Mouse (Mus musculus) MEL (cell line): Measurements from ENCODE around the gene Gh. TPM values are rescaled to one million over a fixed set of nuclear protein-coding genes. Genes with fewer than 3 reads are reported as not detected.

ENCODE experiments used
- DNase-seq: peaks from one replicate; pipeline ENCODE4 v3.0.0; 2011; ENCODE audit warnings: low read depth, low spot score
- H3K27ac ChIP-seq: 2 replicates; pipeline ENCODE4 v1.5.1; 2012; ENCODE audit warnings: low read depth, mild to moderate bottlenecking, control low read depth, low read length, moderate library complexity; ENCODE audit not compliant: control insufficient read depth
- H3K27me3 ChIP-seq, 2 experiments: fragments of 150-350 bp in 1 of 2; sonication (generic) in 1 of 2; 2 replicates each; pipeline ENCODE4 v1.6.1; 2012; ENCODE audit warnings: low read length in 2 of 2, mild to moderate bottlenecking in 2 of 2, improper control_type of control experiment in 1 of 2, moderate library complexity in 1 of 2; ENCODE audit not compliant: insufficient read depth in 2 of 2, control insufficient read depth in 1 of 2
- H3K36me3 ChIP-seq, 2 experiments: 2 replicates each; pipeline ENCODE4 v1.6.1; 2012 to 2014; ENCODE audit warnings: low read length in 2 of 2, improper control_type of control experiment in 1 of 2, inconsistent platforms in 1 of 2, mild to moderate bottlenecking in 1 of 2; ENCODE audit not compliant: insufficient read depth in 2 of 2, control insufficient read depth in 1 of 2
- H3K4me1 ChIP-seq, 2 experiments: fragments of 150-350 bp in 1 of 2; sonication (generic) in 1 of 2; 2 replicates each; pipeline ENCODE4 v1.6.1; 2012; ENCODE audit warnings: low read length in 2 of 2, improper control_type of control experiment in 1 of 2, mild to moderate bottlenecking in 1 of 2; ENCODE audit not compliant: insufficient read depth in 2 of 2, control insufficient read depth in 1 of 2
- H3K4me3 ChIP-seq, 2 experiments: fragments of 150-350 bp in 1 of 2; sonication (generic) in 1 of 2; 2 replicates each; pipeline ENCODE4 v1.5.1; 2012; ENCODE audit warnings: low read depth in 2 of 2, low read length in 2 of 2, mild to moderate bottlenecking in 2 of 2, moderate library complexity in 2 of 2, control low read depth in 1 of 2, improper control_type of control experiment in 1 of 2; ENCODE audit not compliant: control insufficient read depth in 1 of 2, insufficient read depth in 1 of 2
- H3K79me2 ChIP-seq: 2 replicates; pipeline ENCODE4 v1.6.1; 2012; ENCODE audit warnings: mild to moderate bottlenecking, low read length, moderate library complexity; ENCODE audit not compliant: control insufficient read depth, poor library complexity, insufficient read depth
- H3K9ac ChIP-seq: 2 replicates; pipeline ENCODE4 v1.6.1; 2012; ENCODE audit warnings: low read depth, mild to moderate bottlenecking, control low read depth, low read length, moderate library complexity; ENCODE audit not compliant: control insufficient read depth, poor library complexity, severe bottlenecking
- H3K9me3 ChIP-seq: fragments of 150-350 bp; sonication (generic); replicated peaks from 2 replicates; pipeline ENCODE4 v1.6.1; 2012; ENCODE audit warnings: mild to moderate bottlenecking, low read length, improper control_type of control experiment, moderate library complexity; ENCODE audit not compliant: insufficient read depth
- BHLHE40 ChIP-seq: IDR thresholded peaks from 2 replicates; pipeline ENCODE4 v1.6.1; 2012; ENCODE audit warnings: low read depth, mild to moderate bottlenecking, inconsistent platforms, low read length, improper control_type of control experiment, borderline replicate concordance
- CHD1 ChIP-seq: IDR thresholded peaks from 2 replicates; pipeline ENCODE4 v1.6.1; 2012; ENCODE audit warnings: low read depth, mild to moderate bottlenecking, inconsistent platforms, low read length, improper control_type of control experiment
- CHD2 ChIP-seq: IDR thresholded peaks from 2 replicates; pipeline ENCODE4 v1.6.1; 2011; ENCODE audit warnings: low read length, improper control_type of control experiment
- CTCF ChIP-seq, 3 experiments: IDR thresholded peaks in 2 of 3; conservative IDR thresholded peaks in 1 of 3; 2 replicates each; pipeline ENCODE4 v1.5.1; 2011 to 2012; ENCODE audit warnings: low read length in 3 of 3, low read depth in 2 of 3, mild to moderate bottlenecking in 2 of 3, improper control_type of control experiment in 1 of 3, inconsistent platforms in 1 of 3, mixed read lengths in 1 of 3, moderate library complexity in 1 of 3; ENCODE audit not compliant: control insufficient read depth in 1 of 3, insufficient read depth in 1 of 3, poor library complexity in 1 of 3, severe bottlenecking in 1 of 3
- ETS1 ChIP-seq: IDR thresholded peaks from 2 replicates; pipeline ENCODE4 v1.6.1; 2012; ENCODE audit warnings: low read depth, mild to moderate bottlenecking, inconsistent platforms, low read length, improper control_type of control experiment, moderate library complexity
- GABPA ChIP-seq: IDR thresholded peaks from 2 replicates; pipeline ENCODE4 v1.6.1; 2012; ENCODE audit warnings: low read depth, mild to moderate bottlenecking, inconsistent platforms, low read length, improper control_type of control experiment, moderate library complexity
- GATA1 ChIP-seq: IDR thresholded peaks from 2 replicates; pipeline ENCODE4 v1.6.1; 2011; ENCODE audit warnings: low read depth, low read length, improper control_type of control experiment
- JUND ChIP-seq: IDR thresholded peaks from 2 replicates; pipeline ENCODE4 v1.6.1; 2011; ENCODE audit warnings: low read depth, mild to moderate bottlenecking, improper control_type of control experiment, low read length
- MAFK ChIP-seq: IDR thresholded peaks from 2 replicates; pipeline ENCODE4 v1.6.1; 2011; ENCODE audit warnings: low read depth, mild to moderate bottlenecking, low read length, improper control_type of control experiment, borderline replicate concordance
- MYB ChIP-seq: IDR thresholded peaks from 2 replicates; pipeline ENCODE4 v1.6.1; 2011; ENCODE audit warnings: mild to moderate bottlenecking, low read depth, low read length, improper control_type of control experiment
- MYC ChIP-seq: IDR thresholded peaks from 2 replicates; pipeline ENCODE4 v1.6.1; 2011; ENCODE audit warnings: low read depth, mild to moderate bottlenecking, low read length, improper control_type of control experiment, moderate library complexity
- NRF1 ChIP-seq: IDR thresholded peaks from 2 replicates; pipeline ENCODE4 v1.6.1; 2014; ENCODE audit warnings: low read depth, mild to moderate bottlenecking, inconsistent platforms, low read length, improper control_type of control experiment, moderate library complexity; ENCODE audit not compliant: poor library complexity, insufficient read depth, severe bottlenecking
- POLR2AphosphoS2 ChIP-seq: IDR thresholded peaks from 2 replicates; pipeline ENCODE4 v1.6.1; 2011; ENCODE audit warnings: low read length, improper control_type of control experiment
- RAD21 ChIP-seq: IDR thresholded peaks from 2 replicates; pipeline ENCODE4 v1.6.1; 2011; ENCODE audit warnings: mild to moderate bottlenecking, low read depth, low read length, improper control_type of control experiment
- RCOR1 ChIP-seq: IDR thresholded peaks from 2 replicates; pipeline ENCODE4 v1.6.1; 2012; ENCODE audit warnings: low read depth, mild to moderate bottlenecking, inconsistent platforms, low read length, improper control_type of control experiment
- SMC3 ChIP-seq: IDR thresholded peaks from 2 replicates; pipeline ENCODE4 v1.6.1; 2011; ENCODE audit warnings: low read depth, low read length, improper control_type of control experiment
- ZKSCAN1 ChIP-seq: IDR thresholded peaks from 2 replicates; pipeline ENCODE4 v1.6.1; 2012; ENCODE audit warnings: low read depth, mild to moderate bottlenecking, inconsistent platforms, low read length, improper control_type of control experiment, moderate library complexity
- ZMIZ1 ChIP-seq: IDR thresholded peaks from 2 replicates; pipeline ENCODE4 v1.6.1; 2012; ENCODE audit warnings: low read depth, mild to moderate bottlenecking, inconsistent platforms, low read length, improper control_type of control experiment, moderate library complexity
- ZNF384 ChIP-seq: IDR thresholded peaks from 2 replicates; pipeline ENCODE4 v1.6.1; 2012; ENCODE audit warnings: low read depth, mild to moderate bottlenecking, inconsistent platforms, low read length, improper control_type of control experiment
- polyA plus RNA-seq, 2 experiments: library from polyadenylated mRNA; stranded (reverse) in 1 of 2; unstranded in 1 of 2; fragments of >175 nt in 1 of 2; fragments of >200 nt in 1 of 2; gene quantifications; 2 replicates each; pipeline versions ENCODE4 v1.2.1 to v1.2.4; 2012; ENCODE audit warnings: low replicate concordance in 2 of 2, low read depth in 1 of 2; ENCODE audit not compliant: insufficient read length in 2 of 2, insufficient read depth in 1 of 2, missing spikeins in 1 of 2
- total RNA-seq: library from RNA; depleted of rRNA; stranded (reverse); fragments of 300-350 nt; gene quantifications from 2 replicates; pipeline ENCODE4 v1.2.3, GENCODE M21; 2012

Gh gene
- total and polyA plus RNA-seq, 3 experiments = 0.08 TPM; not detected in 2

DNA sequence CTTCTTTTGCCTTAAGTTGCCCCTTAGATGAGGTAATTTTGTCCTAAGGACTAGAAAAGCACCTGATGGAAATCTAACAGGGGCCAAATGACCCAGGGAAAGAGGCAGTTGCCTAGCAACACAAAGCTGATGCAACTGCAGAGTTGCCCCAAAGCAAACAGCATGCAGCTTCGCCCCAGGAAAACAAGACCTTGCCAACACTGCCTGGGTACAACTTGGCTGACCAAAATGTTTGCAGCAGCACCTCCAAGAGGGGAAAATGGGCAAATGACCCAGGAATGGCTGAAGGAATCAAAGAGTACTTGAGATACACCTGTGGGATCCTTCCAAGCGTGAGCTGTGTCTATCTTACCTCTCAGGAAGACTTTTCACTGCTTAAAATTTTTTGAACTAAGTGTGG lies 9.8 kb downstream of the Gh start:
- Histone ChIP-seq H3K4me1 (no peaks in the 10 kb centered on the region), H3K9me3 (no peaks in the 10 kb centered on the region)
- no peak for TF ChIP-seq SMC3
- no peak for TF ChIP-seq GATA1
- TF ChIP-seq ZMIZ1 = no peak
- TF ChIP-seq ZKSCAN1 = no peak
- no peak for TF ChIP-seq CHD2
- TF ChIP-seq CTCF (IDR thresholded peaks at IDR 0.05 in 2 of 3, conservative IDR thresholded peaks at IDR 0.05 in 1 of 3; ENCODE audit: control insufficient read depth in 1 of 3, insufficient read depth in 1 of 3, low read depth in 2 of 3, low read length in 3 of 3, poor library complexity in 1 of 3, severe bottlenecking in 1 of 3) = no peak
- no peak for TF ChIP-seq CHD1
- no peak for TF ChIP-seq MYB
- no peak for TF ChIP-seq JUND
- no peak for TF ChIP-seq POLR2AphosphoS2
- no peak for TF ChIP-seq RCOR1
- no peak for TF ChIP-seq MYC
- TF ChIP-seq ZNF384 = no peak
- no peak for TF ChIP-seq GABPA
- no peak for TF ChIP-seq ETS1
- no peak for TF ChIP-seq NRF1
- TF ChIP-seq RAD21 = no peak
- no peak for TF ChIP-seq BHLHE40
- TF ChIP-seq, all 39 proteins: peak for 0
- Histone ChIP-seq H3K9ac (no peak overlapping the region), H3K27ac (no peak overlapping the region), H3K36me3 (no peaks in the 10 kb centered on the region), H3K27me3 (no peaks in the 10 kb centered on the region), H3K4me3 (no peak overlapping the region), H3K79me2 (no peaks in the 10 kb centered on the region)
- no peak for DNase-seq

DNA sequence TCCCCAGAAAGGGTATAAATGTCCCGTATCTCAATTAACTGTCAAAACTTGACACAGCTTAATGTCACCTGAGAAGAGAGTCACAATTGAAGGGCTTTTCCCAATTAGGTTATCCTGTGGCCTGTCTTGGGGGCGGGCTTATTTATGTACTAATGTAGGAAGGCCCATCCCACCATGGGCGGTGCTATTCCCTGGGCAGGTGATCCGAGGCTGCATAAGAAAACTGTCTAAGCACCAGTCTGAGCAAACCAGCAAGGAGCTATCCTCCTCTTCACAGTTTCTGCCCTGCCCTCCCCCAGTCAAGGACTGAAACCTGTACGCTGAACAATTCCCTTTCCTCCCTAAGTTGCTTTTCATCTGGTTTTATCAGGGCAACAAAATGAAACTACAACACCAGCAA lies 11.3 kb downstream of the Gh start:
- Histone ChIP-seq H3K36me3 (no peaks in the 10 kb centered on the region), H3K27me3 (no peaks in the 10 kb centered on the region), H3K9ac (no peak overlapping the region), H3K4me3 (no peak overlapping the region), H3K4me1 (no peaks in the 10 kb centered on the region), H3K79me2 (no peaks in the 10 kb centered on the region), H3K9me3 (no peaks in the 10 kb centered on the region), H3K27ac (no peak overlapping the region)
- TF ChIP-seq MAFK = no peak
- DNase-seq = no peak
